8 mouse cellular contexts compared by ENCODE assay signal in the genomic region with DNA sequence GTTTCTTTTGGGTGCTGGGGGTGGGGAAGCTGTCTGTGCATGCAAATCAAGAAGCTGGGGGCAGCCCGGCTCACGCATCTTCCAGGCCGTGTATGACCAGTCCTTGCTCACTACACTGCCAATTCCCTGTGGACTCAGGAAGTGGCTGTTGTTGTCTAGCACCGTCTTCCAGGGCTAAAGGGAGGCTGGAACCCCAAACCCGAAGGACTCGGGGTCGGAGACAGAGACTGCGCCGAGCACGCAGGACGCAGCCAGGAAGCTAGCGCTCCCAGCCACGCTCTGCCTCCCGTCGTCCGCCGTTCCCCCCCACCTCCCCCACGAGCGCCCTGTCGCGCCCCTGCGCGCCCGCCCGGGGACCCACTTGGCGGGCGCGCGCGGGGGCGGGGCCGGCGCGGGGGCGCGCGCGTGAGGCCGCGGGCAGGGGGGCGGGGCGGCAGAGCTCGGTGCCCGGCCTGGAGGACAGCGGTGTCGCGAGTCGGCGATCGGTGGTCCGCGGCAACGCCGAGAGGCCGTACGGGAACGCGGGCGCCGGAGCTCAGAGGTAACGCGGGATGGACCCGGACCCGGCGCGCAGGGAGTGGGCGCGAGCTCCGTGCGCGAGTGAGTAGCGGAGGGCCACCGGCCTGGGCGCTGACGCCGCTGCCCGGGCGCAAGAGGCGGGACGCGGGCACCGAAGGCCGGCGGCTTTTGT. TPM values are rescaled to one million over a fixed set of nuclear protein-coding genes. Genes with fewer than 3 reads are reported as not detected.
A peak's percentile ranks its signal among the peaks of the same experiment; 100 is the strongest.
DNase-seq lines count a peak whose midpoint lies in the region; ATAC-seq lines count a peak whose summit lies in the region.

A gene (plus strand): TSS at position 97 of the 691 bp plus-strand sequence.

- H3K9me3 ChIP-seq in hindbrain, embryonic 14.5 days (ENCODE audit: control insufficient read depth, low read length) = no peaks in the 10 kb centered on the region

- peak within 1 kb of the TSS; percentile 66 for H3K4me3 ChIP-seq in hindbrain, embryonic 14.5 days (replicated peaks; ENCODE audit: low read length)

- H3K27me3 ChIP-seq in hindbrain, embryonic 14.5 days (ENCODE audit: control insufficient read depth, insufficient read depth, low read length) = no peaks in the 10 kb centered on the region

- peak within 1 kb of the TSS; percentile 98 for H3K9ac ChIP-seq in hindbrain, embryonic 14.5 days

- peak; percentile 70 for DNase-seq in T-cell, adult 2 months (ENCODE audit: low spot score)
- peak; percentile 77 to 84 for DNase-seq in cerebellum, postnatal 36 days
- DNase-seq in frontal cortex, postnatal 36 days (ENCODE audit: low spot score in 2 of 2) = peak; percentile 64 to 78
- peak; percentile 79 for DNase-seq in hindbrain, embryonic 14.5 days (ENCODE audit: low spot score)
- peak; percentile 61 to 78 for DNase-seq in layer of hippocampus, postnatal 25 days (ENCODE audit: extremely low spot score in 1 of 2, low spot score in 1 of 2)
- peak; percentile 82 for DNase-seq in lung, postnatal 14 days
- peak; percentile 86 for DNase-seq in ovary, postnatal 36 days (ENCODE audit: low spot score)
- peak; percentile 85 to 88 for DNase-seq in thymus, postnatal 36 days

- no peaks in the 10 kb centered on the region; the same call in 1 of the 2 replicates for H3K36me3 ChIP-seq in hindbrain, embryonic 14.5 days (replicated peaks; ENCODE audit: control insufficient read depth, insufficient read depth)

- H3K4me1 ChIP-seq in hindbrain, embryonic 14.5 days (replicated peaks; ENCODE audit: control insufficient read depth, insufficient read depth, low read length) = peaks cover 28% of the 10 kb centered on the region

- ATAC-seq in hindbrain, embryonic 14.5 days (ENCODE audit: low FRiP score) = peak; percentile 72

- WGBS in hindbrain, embryonic 14.5 days = under 1% methylated on average over 66 of the region's 84 CpGs

- peak within 1 kb of the TSS; percentile 66 for H3K4me2 ChIP-seq in hindbrain, embryonic 14.5 days (replicated peaks)

- H3K27ac ChIP-seq in hindbrain, embryonic 14.5 days = peak within 1 kb of the TSS; percentile 100

RNA-seq across cellular contexts. Expression of the gene that starts here (rescaled TPM):
- polyA plus RNA-seq in hindbrain, embryonic 14.5 days (2014; fragmentation: Nextera tagmentation; extraction: Ambion mirVana) = 195 and 200 TPM in 2 replicates
- 100 to 1,000 TPM; 167 to 170 TPM for total RNA-seq in layer of hippocampus, postnatal 25 days (2021)

Comparison
In these comparisons a context has a peak if more than half of its experiments do, and no peak if none do; other contexts are left out.
1. Peak in every context shown above with its lines: DNase-seq, ATAC-seq, H3K4me3 ChIP-seq and H3K27ac ChIP-seq.